Mouse (Mus musculus) heart, adult 9 months (tissue): ENCODE measurements around the gene Hdac6.
A peak's percentile ranks its signal among the peaks of the same experiment; 100 is the strongest.
"Not testable (repeated sequence)": the region's sequence is repeated elsewhere in the genome, so short reads cannot be mapped to it uniquely, and the experiment has no call there.

Experiments used
- DNase-seq, 2 experiments: peaks; one replicate each; pipeline ENCODE4 v3.0.0; 2022; ENCODE audit warnings: low spot score in 2 of 2

The Hdac6 gene

GRCm38 (mm10) chrX:7919601-7920383 is 27.9 kb downstream of the Hdac6 start, which contains the start of gene Pcsk1n:
TSS of gene Pcsk1n (plus strand) at chrX:7919822.
- DNase-seq = no peak

GRCm38 (mm10) chrX:7917960-7918359 is 29.7 kb downstream of the Hdac6 start:
- not testable (repeated sequence) for DNase-seq

- peak in 1 of 2 experiments; percentile 12 for DNase-seq
Measured at GRCm38 (mm10) chrX:7915669-7916068, 32.0 kb downstream of the Hdac6 start.

GRCm38 (mm10) chrX:7910473-7910872 is 37.2 kb downstream of the Hdac6 start:
- no peak for DNase-seq

GRCm38 (mm10) chrX:7909242-7909641 is 38.4 kb downstream of the Hdac6 start, which contains the start of gene Gm10490:
TSS of gene Gm10490 (plus strand) at chrX:7909542.
- DNase-seq = not testable (repeated sequence)

- DNase-seq = no peak
Measured at GRCm38 (mm10) chrX:7907735-7908134, 40.0 kb downstream of the Hdac6 start, which contains the start of gene Gm10491. TSS of gene Gm10491 (minus strand) at chrX:7907835.

GRCm38 (mm10) chrX:7904441-7904840 is 43.2 kb downstream of the Hdac6 start:
- DNase-seq = no peak

GRCm38 (mm10) chrX:7898880-7899874 is 48.5 kb downstream of the Hdac6 start, which contains the start of the genes Pqbp1 and Timm17b:
TSS of gene Pqbp1 (minus strand) at chrX:7899269.
TSS of gene Timm17b (plus strand) at chrX:7899357.
- DNase-seq = peak; percentile 90 to 93

GRCm38 (mm10) chrX:7898211-7898610 is 49.5 kb downstream of the Hdac6 start:
- no peak for DNase-seq

- DNase-seq = peak; percentile 92 to 94
Measured at GRCm38 (mm10) chrX:7883841-7884567, 63.7 kb downstream of the Hdac6 start, which contains the start of gene Slc35a2. TSS of gene Slc35a2 (plus strand) at chrX:7884028.
